Mouse (Mus musculus) cortical plate, adult 2 months (tissue): ENCODE data around the gene Bcl7a.

Experiments used
- CTCF ChIP-seq: fragments of 200-500 bp; IDR thresholded peaks from 2 replicates; pipeline ENCODE4 v1.5.1; 2011; ENCODE audit warnings: mild to moderate bottlenecking, control low read depth, low read length; ENCODE audit not compliant: insufficient read depth; ENCODE audit errors: extremely low read depth
- POLR2A ChIP-seq: fragments of 200-500 bp; IDR thresholded peaks from 2 replicates; pipeline ENCODE4 v1.6.1; 2011; ENCODE audit warnings: mild to moderate bottlenecking, low read length, control low read depth; ENCODE audit not compliant: insufficient read depth; ENCODE audit errors: extremely low read depth

DNA sequence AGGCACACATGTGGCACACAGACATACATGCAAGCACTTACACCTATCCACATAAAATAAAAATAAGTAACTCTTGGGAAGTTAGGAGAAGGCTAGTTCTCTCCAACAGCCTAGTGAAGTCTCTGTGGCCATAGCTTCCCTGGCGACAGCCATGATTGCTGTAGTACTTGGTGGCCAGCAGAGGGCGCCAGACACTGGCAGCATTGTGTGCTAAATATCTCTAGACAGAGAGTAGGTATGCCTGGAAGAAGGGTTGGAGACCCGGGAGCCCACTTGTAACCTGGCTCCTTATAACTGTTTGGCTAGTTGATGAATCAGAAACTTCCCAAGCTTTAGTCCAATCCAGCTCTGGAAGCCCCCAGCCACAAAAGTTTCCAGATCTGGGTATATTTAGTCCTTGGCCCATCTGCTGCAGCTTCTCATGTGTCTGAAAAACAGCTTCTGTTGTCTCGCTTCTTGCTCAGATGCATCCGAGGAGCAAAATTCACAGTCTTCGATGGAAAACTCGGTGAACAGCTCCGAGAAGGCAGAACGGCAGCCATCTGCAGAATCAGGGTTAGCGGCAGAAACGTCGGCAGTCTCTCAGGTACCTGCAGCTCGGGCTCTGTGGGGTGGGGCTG, 25.3 kb downstream of the Bcl7a start:
- TF ChIP-seq CTCF (peak; percentile 88), POLR2A (no peak)
